Mouse (Mus musculus) embryo, embryonic 11.5 days (tissue): ENCODE data around the gene Gpha2.
A peak's percentile ranks its signal among the peaks of the same experiment; 100 is the strongest.

Experiments
- DNase-seq: peaks from one replicate; pipeline ENCODE4 v3.0.0-alpha.2; 2012; ENCODE audit warnings: low read depth, low spot score

The Gpha2 gene

DNA sequence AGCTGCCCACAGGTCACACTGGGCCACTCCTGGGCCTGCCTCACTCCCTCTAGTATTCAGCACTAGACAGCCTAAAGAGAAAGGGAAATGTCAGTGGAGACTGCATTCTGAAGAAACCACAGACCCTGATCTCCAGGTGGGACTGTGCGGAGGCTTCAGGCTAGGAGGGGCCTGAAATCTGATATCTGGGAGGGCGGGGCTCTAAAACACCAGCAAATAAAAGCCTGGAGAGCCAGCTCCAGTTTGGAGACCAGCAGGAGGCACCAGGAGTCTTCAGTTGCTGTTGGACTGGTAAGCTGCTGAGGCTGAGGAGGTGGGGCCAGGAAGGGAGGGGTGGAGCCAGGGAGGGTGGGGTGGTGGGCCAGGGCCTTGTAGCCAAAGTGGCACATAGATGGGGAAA lies at the start of gene Gpha2:
Gene Gpha2, plus strand, starts transcription at position 246 of the 400 bp plus-strand sequence.
- no peak for DNase-seq

DNA sequence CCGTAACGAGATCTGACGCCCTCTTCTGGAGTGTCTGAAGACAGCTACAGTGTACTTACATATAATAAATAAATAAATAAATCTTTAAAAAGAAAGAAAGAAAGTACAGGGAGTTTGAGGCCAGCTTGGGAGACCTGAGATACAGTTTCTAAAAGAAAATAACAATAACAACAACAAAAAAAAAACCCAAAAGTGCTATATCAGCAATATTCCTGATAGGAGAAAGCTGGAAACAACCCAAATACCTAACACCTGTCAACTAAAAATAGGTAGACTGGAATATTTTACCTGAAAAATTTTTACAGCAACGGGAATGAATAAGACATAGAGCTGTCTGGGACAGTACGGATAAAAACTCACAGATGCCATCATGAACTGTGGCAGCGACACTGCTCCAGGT lies 47.4 kb upstream of the Gpha2 start:
- DNase-seq = no peak

DNA sequence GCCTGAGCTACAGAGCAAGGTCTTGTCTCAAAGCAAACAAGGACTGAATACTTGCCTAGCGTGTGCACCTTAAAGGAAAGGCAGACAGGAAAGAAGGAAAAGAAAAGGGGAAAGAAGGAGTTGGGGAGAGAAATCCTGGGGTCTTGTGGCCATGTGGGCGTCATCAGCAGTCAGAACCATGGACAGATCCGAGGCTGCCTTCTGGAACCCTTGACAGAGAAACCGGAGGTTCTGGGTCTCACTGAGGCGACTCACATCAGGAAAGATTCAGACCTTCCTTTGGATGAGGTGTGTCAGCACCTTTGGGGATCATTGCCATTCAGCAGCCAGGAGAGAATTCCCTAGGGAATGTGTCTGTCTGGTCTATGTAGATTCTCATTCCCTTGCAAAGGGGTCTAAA lies 44.6 kb upstream of the Gpha2 start:
- peak; percentile 30 for DNase-seq

DNA sequence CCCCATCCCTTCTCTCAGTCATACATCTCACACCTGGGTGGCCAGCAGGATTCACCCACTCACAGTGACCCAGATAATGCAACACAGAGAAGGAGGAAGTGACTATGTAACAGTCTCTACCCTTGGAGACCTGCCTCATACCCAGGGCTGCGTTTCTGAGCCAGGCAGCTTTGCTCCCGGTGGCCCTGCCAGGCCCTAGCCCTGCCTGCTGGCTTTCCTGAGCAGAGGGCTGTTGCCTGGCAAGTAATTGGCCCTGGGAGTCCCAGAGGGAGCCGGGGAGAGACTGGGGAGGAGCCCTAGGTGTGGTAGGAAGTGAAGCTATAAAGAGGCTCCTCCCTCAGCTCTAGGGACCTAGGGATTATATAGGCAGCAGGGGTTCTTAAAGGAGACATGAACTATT lies 43.6 kb upstream of the Gpha2 start:
- no peak for DNase-seq

DNA sequence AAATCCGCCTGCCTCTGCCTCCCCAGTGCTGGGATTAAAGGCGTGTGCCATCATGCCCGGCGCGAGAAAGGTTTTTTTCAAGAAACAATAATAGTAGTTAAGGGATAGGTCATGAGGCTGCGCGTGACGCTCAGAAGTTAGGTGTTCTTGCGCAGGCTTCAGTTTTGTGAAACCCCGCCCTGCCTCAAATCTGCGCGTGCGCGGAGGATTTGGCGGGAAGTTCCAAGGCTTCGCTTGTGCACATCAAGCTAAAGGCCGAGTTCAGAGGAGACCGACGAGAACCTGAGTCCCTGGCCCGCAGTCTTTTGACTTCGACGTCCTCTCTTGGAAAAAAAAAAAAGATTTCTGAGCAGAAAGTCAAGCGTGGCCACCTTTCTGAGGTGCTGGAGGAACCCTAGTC lies 42.0 kb upstream of the Gpha2 start, which contains the start of gene Majin:
Gene Majin, plus strand, starts transcription at position 258 of the 400 bp plus-strand sequence.
- no peak for DNase-seq

DNA sequence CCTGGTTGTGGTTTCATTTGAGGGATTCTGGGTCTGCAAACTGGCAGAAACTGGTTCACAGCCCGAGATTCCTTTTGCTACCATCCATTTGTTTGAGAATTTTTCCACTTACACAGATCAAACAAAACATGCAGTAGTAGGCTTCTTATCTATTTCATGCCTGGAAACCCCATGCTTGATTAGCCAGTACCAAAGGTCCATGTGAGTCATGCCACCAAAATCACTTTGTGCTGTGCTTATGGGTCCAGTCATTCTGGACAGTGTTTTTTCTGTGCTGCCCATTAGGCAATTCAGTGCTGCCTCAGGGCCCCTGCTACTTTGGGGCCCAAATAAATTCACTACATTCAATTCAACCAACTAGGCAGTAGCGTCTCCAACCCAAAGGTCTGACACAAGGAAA lies 21.9 kb upstream of the Gpha2 start:
- DNase-seq = no peak

DNA sequence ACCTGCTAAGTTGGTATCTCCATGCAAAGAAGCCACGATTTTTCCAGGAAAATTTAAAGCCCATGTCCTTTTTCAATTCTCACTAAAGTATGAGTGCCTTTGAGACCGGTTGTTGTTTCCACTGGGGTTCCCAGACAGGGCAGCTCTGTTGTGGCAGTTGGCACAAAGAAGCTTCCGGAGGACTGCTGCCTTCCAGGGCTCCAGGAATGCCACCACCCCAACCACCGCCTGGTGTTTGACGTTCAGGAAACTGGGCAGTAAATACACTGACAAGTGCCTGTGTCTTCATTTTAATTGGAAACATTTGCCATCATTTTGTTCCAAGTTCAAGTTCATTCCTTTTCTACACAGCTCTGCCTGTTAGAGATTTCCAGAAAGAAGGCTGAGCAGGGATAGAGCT lies 19.5 kb upstream of the Gpha2 start:
- no peak for DNase-seq

DNA sequence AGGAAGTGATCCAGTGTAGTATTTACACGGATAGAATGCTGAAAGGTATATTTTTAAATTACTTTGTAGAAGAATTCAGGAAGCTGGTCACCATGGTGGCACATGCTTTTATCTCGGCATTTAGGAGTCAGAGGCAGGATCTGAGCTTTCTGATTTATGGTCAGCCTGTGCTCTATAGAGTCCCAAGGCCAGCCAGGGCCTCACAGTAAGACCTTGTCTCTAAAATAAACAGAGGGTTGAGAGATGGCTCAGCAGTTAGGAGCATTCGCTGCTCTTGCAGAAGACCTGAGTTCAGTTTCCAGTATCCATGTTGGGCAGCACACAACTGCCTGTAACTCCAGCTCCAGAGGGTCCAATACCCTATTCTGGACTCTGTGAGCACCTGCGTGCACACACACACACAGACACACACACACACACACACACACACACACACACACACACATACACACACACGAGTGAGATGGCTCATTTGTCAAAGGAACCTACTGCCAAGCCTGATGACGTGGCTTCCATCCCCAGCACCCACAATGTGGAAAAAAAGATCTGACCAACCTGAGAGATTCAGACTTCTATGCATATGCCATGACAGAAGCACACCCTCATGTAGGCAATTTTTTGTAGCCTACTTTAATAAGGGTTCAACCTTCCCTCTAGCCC lies 10.0 kb upstream of the Gpha2 start:
- DNase-seq = no peak

DNA sequence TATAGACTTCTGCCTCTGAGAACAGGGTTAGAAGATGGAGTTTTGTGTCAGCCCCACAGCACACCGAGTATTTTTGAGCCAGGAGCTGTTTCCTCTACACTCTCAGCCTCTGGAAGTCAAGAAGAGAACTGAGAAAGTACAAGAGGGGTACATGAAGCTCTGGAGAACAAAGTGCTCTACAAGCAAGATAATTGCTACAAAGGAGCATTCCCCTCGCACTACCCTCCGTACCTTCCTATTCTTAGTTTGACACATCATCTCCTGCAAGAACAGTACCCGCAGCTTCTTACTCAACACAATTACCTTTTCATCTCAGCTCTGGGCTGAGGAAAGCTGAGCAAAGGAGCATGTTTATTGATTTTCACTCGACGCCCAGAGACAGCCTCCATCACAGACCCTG lies 7.6 kb upstream of the Gpha2 start:
- no peak for DNase-seq

DNA sequence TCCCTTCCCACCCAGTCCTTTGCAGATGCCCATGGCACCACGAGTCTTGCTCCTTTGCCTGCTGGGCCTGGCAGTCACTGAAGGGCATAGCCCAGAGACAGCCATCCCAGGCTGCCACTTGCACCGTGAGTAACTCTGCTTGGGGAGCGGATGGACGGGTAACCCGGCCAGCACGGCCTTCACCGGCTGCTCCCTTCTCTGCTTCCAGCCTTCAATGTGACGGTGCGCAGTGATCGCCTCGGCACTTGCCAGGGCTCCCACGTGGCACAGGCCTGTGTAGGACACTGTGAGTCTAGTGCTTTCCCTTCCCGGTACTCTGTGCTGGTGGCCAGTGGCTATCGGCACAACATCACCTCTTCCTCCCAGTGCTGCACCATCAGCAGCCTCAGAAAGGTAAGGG lies 583 bp downstream of the Gpha2 start:
- no peak for DNase-seq

DNA sequence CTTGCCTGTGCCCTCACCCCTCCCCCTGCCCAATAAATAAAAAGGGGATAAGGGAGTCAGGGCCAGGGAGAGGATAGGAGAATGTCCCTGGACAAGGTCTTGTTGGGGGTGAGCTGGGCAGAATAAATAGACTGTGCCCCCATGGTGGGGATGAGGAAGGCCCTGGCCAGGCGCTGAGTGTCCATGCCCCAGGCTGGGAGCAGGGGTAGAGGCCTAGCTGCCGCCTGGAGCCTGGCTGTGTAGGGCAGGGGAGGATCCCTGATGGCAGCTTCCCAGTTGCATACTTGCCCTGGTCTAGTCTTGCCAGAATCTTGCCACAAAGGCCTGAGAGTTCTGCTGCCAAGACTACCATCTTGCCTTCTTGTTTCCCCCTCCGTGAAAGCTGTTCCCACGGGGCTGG lies 1.7 kb downstream of the Gpha2 start:
- DNase-seq = no peak

DNA sequence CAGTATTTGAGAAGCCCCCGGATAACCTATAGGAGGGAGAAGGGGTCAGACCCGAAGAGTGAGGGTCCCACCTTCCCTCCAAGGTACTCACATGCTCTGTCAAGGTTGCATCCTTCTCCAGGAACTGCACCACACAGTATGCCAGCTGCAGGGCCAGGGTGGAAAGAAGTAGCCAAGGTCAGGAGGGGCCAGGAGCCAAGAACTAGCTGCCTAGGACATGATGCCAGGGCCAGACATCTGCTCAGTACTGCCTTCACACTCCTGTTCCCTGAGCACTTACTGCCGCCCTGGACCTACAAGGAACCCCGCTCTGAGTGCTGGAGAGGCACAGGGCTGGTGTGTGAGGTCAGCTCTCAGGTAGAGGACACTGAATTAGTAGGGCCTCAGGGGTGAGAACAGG lies 4.2 kb downstream of the Gpha2 start:
- no peak for DNase-seq

DNA sequence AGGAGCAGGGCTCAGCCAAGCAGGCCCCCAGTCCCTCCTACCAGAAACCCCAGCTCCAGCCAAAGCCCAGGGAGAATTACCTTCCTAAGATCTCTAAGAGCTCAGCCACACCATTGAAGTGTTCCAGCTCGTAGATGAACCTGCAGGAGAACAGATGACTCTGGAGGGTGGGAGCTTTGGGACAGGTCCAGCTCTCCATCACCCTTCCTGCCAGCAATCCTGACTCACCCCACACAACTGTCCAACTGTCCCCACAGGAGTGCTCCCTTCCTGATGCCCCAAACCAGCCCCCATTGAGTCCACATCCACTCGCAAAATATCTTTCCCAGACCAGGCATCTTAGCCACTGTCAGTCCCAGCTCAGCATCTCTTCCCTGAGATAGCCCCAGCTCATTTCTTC lies 4.9 kb downstream of the Gpha2 start:
- no peak for DNase-seq

DNA sequence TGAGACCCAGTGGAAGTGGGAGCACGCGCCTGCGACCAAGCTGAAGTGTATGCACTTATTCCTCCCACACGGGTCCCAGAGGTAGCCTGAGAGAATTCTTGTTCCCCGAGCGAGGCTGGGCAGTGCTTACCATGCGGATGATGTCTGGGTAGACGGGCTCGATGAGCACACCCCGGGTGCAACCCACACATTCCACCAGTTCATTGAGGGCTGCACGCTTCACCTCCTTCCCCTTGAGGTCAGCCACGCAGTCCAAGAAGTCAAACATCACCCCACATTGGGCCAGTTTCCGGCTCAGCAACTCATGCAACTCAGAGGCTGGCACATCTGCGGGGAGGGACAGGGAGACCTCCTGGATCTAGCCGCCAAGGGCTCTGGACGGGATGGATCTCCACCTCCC lies 7.5 kb downstream of the Gpha2 start:
- DNase-seq = no peak

DNA sequence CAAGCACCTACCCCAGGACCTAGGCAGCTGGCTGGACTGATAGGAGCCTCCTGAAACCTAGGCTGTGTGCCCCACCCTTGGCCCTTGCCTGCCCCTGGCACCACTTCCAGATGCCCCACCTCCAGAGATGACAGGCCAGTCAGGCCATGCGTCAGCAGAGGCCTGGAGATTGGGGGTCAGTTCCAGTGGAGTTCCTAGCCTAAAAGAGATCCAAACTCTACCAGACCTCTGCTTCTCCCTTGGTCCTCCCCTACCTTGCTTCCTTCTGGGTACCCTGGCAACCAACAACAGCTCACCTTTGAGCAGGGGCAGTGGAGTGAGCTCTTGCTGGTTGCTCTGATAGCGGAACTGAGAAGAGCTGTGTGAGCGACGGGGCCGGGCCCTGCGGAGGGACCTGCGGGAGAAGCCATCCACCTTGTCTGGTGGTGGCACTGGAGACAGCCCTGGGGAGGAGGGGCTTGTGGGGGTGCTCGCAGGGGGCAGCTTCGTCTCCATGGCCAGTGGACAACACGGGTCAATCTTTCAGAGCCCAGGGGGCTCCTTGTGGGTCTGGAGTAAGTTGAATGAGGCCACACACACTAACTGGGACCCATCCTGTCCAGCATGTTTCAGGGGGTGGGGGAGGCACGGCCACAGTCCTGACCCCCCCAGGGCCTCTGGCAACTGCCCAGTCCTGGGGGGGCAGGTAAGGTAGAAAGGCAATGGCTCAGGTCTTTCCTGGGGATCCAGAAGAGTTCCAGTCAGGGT lies 8.3 kb downstream of the Gpha2 start:
- no peak for DNase-seq

DNA sequence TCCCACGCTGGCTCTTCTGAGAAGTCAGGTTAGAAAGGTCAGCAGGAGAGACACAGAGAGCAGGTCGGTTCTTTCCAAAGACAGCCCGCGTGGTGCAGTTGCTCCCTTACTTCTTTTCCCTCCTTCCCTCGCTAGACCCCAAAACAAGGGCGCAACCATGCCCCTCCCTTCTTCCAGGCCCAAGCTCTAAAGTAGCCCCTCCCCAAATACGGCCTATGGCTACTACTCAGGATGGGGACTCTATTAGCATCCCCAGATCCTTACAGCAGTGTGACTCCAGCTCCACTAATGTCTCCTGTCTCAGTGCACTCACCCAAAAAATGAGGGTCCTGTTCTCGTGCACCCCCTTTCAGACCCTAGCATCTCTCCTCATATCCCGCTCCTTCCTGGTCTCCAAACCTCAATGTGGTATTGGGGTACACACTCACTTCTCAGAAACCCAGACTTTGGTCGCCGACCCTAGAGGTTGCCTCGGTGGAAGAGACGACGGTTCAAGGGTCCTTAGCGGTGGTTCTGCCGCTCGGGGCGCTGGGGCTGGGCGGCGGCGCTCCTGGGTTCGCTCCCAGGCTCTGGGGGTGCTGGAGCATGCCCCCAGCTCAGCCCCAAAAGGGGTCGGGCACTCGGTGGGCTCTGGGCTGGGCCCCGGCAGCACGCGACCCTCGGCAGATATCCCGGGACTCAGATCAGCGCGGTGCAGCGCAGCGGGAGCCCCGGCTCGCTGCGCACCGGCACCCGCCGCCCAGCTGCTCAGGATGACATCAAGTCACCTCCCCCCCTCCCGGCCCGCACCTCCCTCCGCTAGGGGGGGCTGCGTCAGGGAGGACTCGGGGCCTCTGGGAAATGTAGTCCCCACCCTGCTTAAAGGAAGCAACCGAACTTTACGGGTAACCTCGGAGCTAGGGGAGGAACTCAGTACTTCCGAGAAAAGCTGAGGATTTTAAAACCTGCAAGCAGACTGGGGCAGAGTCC lies 9.2 kb downstream of the Gpha2 start, which contains the start of gene Ppp2r5b:
Gene Ppp2r5b, minus strand, starts transcription at position 789 of the 969 bp plus-strand sequence.
- peak; percentile 83 for DNase-seq

DNA sequence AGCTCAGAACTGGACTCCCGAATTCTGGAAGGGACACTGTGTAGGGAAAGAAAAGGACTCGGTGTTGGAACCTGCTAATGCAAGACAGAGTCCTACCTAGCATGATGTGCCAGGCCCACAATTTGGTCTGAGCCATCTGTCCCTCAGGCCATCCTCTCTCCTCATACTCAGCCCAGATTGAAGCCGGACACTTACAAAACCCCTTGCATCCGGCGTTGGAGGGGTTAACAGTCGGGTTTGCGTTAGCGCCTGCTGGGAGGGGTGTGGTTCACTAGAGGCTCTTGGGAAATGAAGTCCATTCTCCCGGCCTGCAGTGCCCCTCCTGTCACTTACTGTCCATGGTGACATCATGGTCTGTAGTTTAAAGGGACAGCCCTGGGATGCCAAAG lies 9.9 kb downstream of the Gpha2 start:
- DNase-seq = peak; percentile 82

DNA sequence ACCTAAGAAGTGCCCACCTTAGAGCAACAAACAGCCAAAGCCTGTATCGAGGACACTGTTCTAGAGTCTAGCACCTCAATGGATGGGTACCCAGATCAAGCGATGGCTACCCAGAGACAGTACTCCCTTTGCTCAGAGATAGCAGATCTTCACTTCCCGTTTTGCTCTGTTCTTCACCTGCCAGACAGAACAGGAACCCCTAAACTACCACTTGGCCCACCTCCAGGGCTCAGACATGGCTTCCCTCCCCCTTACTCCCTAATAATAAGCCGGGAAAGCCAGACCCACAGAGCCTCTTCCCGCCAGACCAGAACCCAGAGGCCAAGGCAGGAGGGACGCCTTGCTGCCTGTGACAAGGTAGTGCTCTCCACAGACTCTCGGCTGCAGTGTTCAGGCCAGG lies 10.7 kb downstream of the Gpha2 start:
- no peak for DNase-seq

DNA sequence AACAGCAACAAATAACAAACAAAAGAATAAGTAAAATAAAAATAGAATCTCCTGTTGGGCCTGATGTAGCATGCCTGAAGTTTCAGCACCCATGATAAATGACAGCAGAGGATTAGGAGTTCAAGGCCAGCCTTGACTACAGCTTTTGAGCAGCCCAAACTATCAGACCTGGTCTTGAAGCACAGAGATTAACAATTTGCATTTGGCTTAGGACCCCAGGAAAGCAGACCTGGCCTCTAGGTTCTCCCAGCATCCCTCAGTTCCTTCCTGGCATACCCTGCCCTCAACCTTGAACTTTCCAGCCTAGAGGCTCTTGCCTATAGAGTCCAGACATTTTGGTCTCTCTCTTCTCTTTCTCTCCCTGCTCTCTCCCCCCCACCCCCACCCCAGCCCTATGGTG lies 12.6 kb downstream of the Gpha2 start:
- DNase-seq = no peak

DNA sequence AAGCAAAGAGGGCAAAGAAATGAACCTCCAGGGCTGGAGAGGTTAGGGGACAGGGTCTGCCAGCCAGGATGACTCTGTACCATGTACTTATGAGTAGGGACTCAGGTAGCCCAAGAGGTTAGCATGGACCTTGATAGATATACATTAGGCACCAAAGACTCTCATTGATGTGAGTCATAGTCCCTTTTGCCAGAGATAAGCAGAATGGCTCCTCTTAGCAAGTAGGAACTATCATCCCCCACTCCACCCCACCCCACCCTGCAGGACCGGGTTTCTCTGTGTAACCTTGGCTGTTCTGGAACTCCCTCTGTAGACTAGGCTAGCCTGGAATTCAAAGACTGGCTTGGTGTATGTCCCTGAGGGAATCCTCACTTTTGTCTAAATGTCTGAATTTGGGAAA lies 14.0 kb downstream of the Gpha2 start:
- no peak for DNase-seq

DNA sequence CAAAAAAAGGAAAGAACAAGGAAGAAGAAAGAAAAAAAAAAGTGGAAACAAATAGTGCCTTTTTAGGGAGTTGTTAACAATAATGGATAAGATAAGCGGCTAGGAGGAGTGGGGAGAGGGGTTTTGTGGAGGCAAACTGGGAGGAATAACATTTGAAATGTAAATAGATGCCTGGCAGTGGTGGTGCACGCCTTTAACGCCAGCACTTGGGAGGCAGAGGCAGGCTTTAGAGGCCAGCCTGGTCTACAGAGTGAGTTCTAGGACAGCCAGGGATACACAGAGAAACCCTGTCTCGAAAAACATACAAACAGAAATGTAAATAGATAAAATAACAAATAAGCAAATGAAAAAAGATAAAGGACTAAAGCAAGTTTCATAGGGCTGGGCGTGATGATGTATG lies 14.5 kb downstream of the Gpha2 start:
- DNase-seq = no peak
